Mouse (Mus musculus): ENCODE measurements around the gene Scn11a. TPM values are rescaled to one million over a fixed set of nuclear protein-coding genes. Genes with fewer than 3 reads are reported as not detected.

The Scn11a gene
- polyA plus RNA-seq, 1 experiment = 0.09 TPM

GRCm38 (mm10) chr9:119796791-119797190 lies 28.5 kb downstream of the Scn11a start:
- H3K27me3 ChIP-seq (ENCODE audit: control insufficient read depth, insufficient read depth, low read length) = no peaks in the 10 kb centered on the region

GRCm38 (mm10) chr9:119795254-119795912 lies 29.9 kb downstream of the Scn11a start:
- Histone ChIP-seq H3K27ac (ENCODE audit: insufficient read depth, low read depth, low read length) (no peak overlapping the region), H3K4me1 (ENCODE audit: control insufficient read depth, insufficient read depth, insufficient read length, low read length) (no peaks in the 10 kb centered on the region), H3K27me3 (ENCODE audit: control insufficient read depth, insufficient read depth, low read length) (no peaks in the 10 kb centered on the region), H3K36me3 (ENCODE audit: control insufficient read depth, insufficient read depth, low read length) (no peaks in the 10 kb centered on the region), H3K4me3 (ENCODE audit: low read depth, low read length) (no peak overlapping the region)
- WGBS = 64% methylated on average over 15 of the region's 15 CpGs
- no peak for TF ChIP-seq POLR2A (IDR thresholded peaks at IDR 0.05; ENCODE audit: low read depth, low read length)
- no peak for TF ChIP-seq CTCF (IDR thresholded peaks at IDR 0.05; ENCODE audit: extremely low read depth, insufficient read length, insufficient replicate concordance, low read depth, low read length)

More at GRCm38 (mm10) chr9:119796791-119797190, 28.5 kb downstream of the Scn11a start:
- Histone ChIP-seq H3K27ac (ENCODE audit: insufficient read depth, low read depth, low read length) (no peak overlapping the region), H3K4me1 (ENCODE audit: control insufficient read depth, insufficient read depth, insufficient read length, low read length) (no peaks in the 10 kb centered on the region), H3K4me3 (ENCODE audit: low read depth, low read length) (no peak overlapping the region), H3K36me3 (ENCODE audit: control insufficient read depth, insufficient read depth, low read length) (no peaks in the 10 kb centered on the region)
- 76% methylated on average over 4 of the region's 4 CpGs for WGBS
- TF ChIP-seq CTCF (IDR thresholded peaks at IDR 0.05; ENCODE audit: extremely low read depth, insufficient read length, insufficient replicate concordance, low read depth, low read length) = no peak
- no peak for TF ChIP-seq POLR2A (IDR thresholded peaks at IDR 0.05; ENCODE audit: low read depth, low read length)

DNA sequence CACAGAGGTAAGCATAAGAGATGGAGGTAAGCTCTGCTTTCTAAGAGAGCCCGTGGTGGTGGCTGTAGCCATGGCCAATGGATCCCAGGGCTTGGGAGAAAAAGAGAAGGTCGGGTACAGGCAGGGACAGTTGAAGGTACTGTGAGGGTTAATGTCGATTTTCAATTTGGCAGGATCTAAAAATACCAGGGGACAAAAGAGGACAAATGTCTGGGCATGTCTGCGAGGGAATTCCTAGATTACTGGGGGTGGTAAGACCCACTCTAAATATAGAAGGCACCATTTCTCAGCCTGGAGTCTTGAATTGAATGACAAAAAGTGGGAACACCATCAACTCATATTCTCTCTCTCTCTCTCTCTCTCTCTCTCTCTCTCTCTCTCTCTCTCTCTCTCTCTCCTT lies 30.8 kb downstream of the Scn11a start:
- Histone ChIP-seq H3K4me1 (ENCODE audit: control insufficient read depth, insufficient read depth, insufficient read length, low read length) (no peaks in the 10 kb centered on the region), H3K27ac (ENCODE audit: insufficient read depth, low read depth, low read length) (no peak overlapping the region), H3K27me3 (ENCODE audit: control insufficient read depth, insufficient read depth, low read length) (no peaks in the 10 kb centered on the region), H3K36me3 (ENCODE audit: control insufficient read depth, insufficient read depth, low read length) (no peaks in the 10 kb centered on the region), H3K4me3 (ENCODE audit: low read depth, low read length) (no peak overlapping the region)
- TF ChIP-seq CTCF (IDR thresholded peaks at IDR 0.05; ENCODE audit: extremely low read depth, insufficient read length, insufficient replicate concordance, low read depth, low read length) (no peak), POLR2A (IDR thresholded peaks at IDR 0.05; ENCODE audit: low read depth, low read length) (no peak)
- 59% methylated on average over 4 of the region's 4 CpGs for WGBS

DNA sequence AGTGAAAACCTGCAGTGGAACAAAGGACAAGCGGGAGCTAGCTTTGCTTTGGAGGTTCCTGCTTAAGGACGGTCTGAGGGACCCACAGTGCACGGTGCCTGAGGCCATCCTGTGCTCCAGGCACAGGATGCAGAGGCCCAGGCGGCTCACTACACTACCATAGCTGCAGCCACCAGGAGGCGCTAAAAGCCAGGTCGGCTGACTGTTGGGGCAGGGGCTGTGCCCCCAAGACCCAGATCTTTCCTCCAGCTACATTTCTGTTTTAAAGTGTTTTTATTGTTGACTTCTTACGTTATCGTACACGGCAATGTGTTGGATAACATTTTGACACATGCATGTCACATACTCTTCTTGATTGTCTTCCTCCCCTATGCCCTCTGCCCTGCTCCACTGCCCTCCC lies 32.8 kb downstream of the Scn11a start:
- H3K4me1 ChIP-seq (ENCODE audit: control insufficient read depth, insufficient read depth, insufficient read length, low read length) = no peaks in the 10 kb centered on the region
- H3K27ac ChIP-seq (ENCODE audit: insufficient read depth, low read depth, low read length) = no peak overlapping the region
- WGBS = 61% methylated on average over 9 of the region's 9 CpGs
- no peak overlapping the region for H3K4me3 ChIP-seq (ENCODE audit: low read depth, low read length)
- no peaks in the 10 kb centered on the region for H3K36me3 ChIP-seq (ENCODE audit: control insufficient read depth, insufficient read depth, low read length)
- no peaks in the 10 kb centered on the region for H3K27me3 ChIP-seq (ENCODE audit: control insufficient read depth, insufficient read depth, low read length)
- no peak for TF ChIP-seq POLR2A (IDR thresholded peaks at IDR 0.05; ENCODE audit: low read depth, low read length)
- TF ChIP-seq CTCF (IDR thresholded peaks at IDR 0.05; ENCODE audit: extremely low read depth, insufficient read length, insufficient replicate concordance, low read depth, low read length) = no peak

DNA sequence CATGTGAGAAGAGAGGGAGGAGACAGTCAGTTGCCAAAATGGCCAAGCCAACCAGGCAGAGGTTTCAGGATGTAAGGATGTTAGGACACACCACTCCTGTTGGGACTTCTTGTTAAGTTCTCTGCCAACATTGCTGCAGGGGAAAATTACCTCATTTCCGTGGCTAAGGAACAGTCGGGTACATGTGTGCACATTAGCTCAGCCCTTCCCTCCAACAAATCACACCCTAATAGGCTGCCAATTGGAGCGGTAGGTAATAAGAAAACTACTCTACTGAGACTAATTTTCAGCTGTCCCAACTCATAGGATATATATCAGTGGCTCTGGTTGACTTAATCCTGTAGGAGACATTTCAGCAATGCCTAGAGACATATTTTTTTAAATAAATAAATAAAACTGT lies 44.4 kb downstream of the Scn11a start:
- no peak overlapping the region for H3K4me3 ChIP-seq (ENCODE audit: low read depth, low read length)
- no peaks in the 10 kb centered on the region for H3K27me3 ChIP-seq (ENCODE audit: control insufficient read depth, insufficient read depth, low read length)
- H3K27ac ChIP-seq (ENCODE audit: insufficient read depth, low read depth, low read length) = no peak overlapping the region
- no peak for TF ChIP-seq CTCF (IDR thresholded peaks at IDR 0.05; ENCODE audit: extremely low read depth, insufficient read length, insufficient replicate concordance, low read depth, low read length)
- TF ChIP-seq POLR2A (IDR thresholded peaks at IDR 0.05; ENCODE audit: low read depth, low read length) = no peak
- no peaks in the 10 kb centered on the region for H3K36me3 ChIP-seq (ENCODE audit: control insufficient read depth, insufficient read depth, low read length)
- H3K4me1 ChIP-seq (ENCODE audit: control insufficient read depth, insufficient read depth, insufficient read length, low read length) = no peaks in the 10 kb centered on the region
- 79% methylated on average over 3 of the region's 3 CpGs for WGBS

DNA sequence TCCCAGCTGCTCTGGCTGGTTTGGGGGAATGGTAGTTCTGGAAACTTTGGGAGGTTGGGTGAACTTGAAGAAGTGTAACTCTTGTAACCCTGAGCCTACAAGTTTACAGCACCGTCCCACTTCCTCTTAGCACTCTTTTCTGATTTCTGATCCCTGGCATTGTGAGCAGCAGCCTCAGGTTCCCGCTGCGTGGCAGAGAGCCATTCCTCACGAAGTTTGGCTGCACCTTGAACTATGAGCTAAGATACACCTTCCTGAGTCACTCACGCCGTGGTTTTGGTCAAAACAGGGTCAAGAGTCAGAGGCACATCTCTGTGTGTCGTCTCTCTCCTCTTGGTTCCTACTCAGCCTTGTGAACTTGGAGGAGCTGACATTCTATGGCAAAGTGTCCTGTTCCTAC lies 48.6 kb downstream of the Scn11a start:
- no peak overlapping the region for H3K27ac ChIP-seq (ENCODE audit: insufficient read depth, low read depth, low read length)
- no peak for TF ChIP-seq CTCF (IDR thresholded peaks at IDR 0.05; ENCODE audit: extremely low read depth, insufficient read length, insufficient replicate concordance, low read depth, low read length)
- TF ChIP-seq POLR2A (IDR thresholded peaks at IDR 0.05; ENCODE audit: low read depth, low read length) = no peak
- no peaks in the 10 kb centered on the region for H3K36me3 ChIP-seq (ENCODE audit: control insufficient read depth, insufficient read depth, low read length)
- no peaks in the 10 kb centered on the region for H3K27me3 ChIP-seq (ENCODE audit: control insufficient read depth, insufficient read depth, low read length)
- H3K4me3 ChIP-seq (ENCODE audit: low read depth, low read length) = no peak overlapping the region
- 57% methylated on average over 7 of the region's 7 CpGs for WGBS
- H3K4me1 ChIP-seq (ENCODE audit: control insufficient read depth, insufficient read depth, insufficient read length, low read length) = no peaks in the 10 kb centered on the region

DNA sequence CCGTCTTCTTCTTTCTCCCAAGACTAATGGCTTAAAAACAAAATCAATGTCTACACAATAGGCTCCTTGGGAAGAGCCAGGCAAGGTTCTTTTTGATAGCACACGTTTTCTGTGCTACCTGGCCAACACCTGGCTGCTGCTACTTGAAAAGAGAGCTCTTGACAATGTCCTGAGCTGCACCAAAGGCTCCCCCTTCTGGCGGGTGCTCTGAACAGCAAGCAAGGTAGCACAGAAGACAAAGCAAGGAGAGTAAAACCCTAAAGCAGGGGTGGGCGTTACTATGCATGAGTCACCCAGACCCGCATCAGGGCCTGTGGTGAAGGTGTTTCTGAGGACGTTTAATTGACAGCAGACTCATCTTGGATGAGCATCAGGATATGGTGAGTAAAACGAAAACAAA lies 56.7 kb downstream of the Scn11a start:
- TF ChIP-seq CTCF (IDR thresholded peaks at IDR 0.05; ENCODE audit: extremely low read depth, insufficient read length, insufficient replicate concordance, low read depth, low read length) = peak; percentile 22; the same call in 1 of the 2 replicates
- TF ChIP-seq POLR2A (IDR thresholded peaks at IDR 0.05; ENCODE audit: low read depth, low read length) = no peak

More for the DNA sequence above, 56.7 kb downstream of the Scn11a start:
- Histone ChIP-seq H3K4me3 (ENCODE audit: low read depth, low read length) (no peak overlapping the region), H3K27ac (ENCODE audit: insufficient read depth, low read depth, low read length) (no peak overlapping the region), H3K4me1 (ENCODE audit: control insufficient read depth, insufficient read depth, insufficient read length, low read length) (no peaks in the 10 kb centered on the region), H3K27me3 (ENCODE audit: control insufficient read depth, insufficient read depth, low read length) (no peaks in the 10 kb centered on the region), H3K36me3 (ENCODE audit: control insufficient read depth, insufficient read depth, low read length) (no peaks in the 10 kb centered on the region)
- WGBS = 32% methylated on average over 7 of the region's 7 CpGs
